Mouse (Mus musculus) layer of hippocampus, adult 8-10 months (tissue): Measurements from ENCODE around the gene Agmat. TPM values are rescaled to one million over a fixed set of nuclear protein-coding genes. Genes with fewer than 3 reads are reported as not detected.
"Not testable (repeated sequence)": the region's sequence is repeated elsewhere in the genome, so short reads cannot be mapped to it uniquely, and the experiment has no call there.

ENCODE experiments used
- DNase-seq, 2 experiments: peaks; one replicate each; pipeline ENCODE4 v3.0.0; 2022; ENCODE audit warnings: low spot score in 2 of 2
- total RNA-seq, 4 experiments: library from RNA; stranded (reverse); gene quantifications; 2 replicates each; pipeline ENCODE4 v1.2.4; 2022

The Agmat gene
- total RNA-seq, 4 experiments from 2014 or later, result not detected

GRCm38 (mm10) chr4:141773019-141773418 lies 26.5 kb downstream of the Agmat start:
- not testable (repeated sequence) for DNase-seq

DNA sequence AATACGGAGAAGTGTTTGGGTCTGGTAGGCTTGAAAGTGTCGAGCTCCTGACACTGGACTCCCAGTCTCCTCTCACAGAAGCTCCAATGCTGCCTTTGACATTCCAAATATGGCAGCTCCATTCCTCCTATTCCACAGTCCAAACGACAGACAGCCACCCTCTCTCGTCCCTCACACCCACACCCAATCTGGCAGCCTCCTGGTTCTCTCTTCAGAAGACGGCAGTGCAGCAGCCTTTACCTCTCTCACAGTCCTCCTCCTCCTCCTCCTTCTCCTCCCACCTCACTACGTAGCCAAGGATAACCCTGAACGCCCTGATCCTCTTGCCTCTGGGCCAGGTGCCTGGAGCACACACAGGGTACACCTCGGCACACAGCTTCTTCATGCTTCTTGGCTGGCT lies 33.4 kb downstream of the Agmat start:
- DNase-seq, result peak; percentile 70 to 78

- no peak for DNase-seq
These were observed 34.9 kb downstream of the Agmat start for GRCm38 (mm10) chr4:141781201-141781985.

DNA sequence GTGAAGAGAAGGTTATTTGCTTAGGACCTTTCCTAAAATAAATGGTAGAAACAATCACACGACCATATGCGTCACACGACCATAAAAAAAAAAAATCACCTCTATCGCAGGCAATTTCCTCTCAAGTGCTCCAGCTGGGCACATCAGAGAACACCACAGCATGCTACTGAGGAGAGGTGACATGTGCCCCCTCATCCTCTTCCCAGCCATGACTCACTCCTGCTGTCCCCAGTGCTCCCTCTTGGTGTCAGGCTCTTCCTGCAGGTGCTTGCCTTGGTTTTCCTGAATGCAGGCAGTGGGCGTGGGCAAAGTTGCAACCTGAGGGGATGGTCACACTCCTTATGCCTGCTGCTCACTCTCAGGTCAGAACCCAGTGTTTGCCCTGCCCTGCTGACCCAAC lies 38.4 kb downstream of the Agmat start:
- DNase-seq, result no peak

DNA sequence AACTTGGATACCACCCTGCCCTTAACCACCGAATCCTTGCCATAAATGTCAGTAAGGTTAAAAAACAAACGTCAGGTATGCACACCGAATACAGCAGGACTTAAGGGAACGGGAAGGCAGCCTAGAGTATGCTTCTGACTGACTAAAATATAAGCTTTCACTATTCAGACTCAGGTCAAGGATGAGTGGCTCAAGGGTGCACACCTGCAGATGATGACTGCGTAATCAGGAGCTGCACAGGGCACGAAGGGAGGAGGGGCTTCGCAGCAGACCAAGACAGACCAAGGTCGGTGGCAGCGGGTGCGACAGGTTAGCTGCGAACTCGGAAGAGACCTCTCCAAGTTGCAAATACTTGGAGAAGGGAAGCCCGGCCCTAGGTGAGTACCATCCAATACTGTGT lies 39.7 kb downstream of the Agmat start:
- DNase-seq, result no peak

DNA sequence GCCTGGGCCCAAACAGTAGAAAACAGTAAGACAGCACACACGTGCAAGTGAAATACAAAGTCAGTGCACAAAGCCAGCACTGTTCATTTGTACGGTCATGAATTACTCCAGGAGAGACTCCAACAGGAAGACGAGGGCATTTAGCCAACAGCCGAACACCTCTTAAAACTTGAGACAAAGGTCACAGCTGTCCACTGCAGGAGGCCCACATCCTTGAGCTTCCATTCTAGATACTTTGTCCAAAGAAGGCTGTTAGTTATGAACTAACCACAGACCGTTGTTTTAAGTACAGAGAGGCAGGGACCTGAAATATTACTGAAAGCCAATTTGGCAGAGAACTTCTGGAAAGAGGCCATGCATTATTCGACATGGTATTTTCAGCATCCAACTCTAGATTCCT lies 40.6 kb downstream of the Agmat start:
- no peak for DNase-seq

DNA sequence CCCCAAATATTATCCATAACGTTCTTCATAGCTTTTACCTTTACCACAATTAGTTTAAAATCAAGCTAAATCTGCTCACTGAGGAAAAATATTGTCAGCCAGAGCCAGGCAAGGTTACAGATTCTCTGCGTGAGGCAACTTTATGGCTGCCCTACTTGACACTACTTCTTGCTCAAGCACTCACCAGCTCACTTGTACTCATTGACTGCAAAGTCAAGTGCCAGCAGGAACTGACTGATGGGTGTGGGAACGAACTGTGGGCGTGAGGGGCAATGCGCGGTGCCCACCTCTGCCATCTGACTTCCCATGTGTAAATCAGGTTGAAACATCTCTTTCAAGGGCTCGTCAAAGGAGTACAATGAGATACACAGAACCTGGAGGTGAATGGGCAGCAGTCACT lies 41.0 kb downstream of the Agmat start:
- DNase-seq, result no peak

DNA sequence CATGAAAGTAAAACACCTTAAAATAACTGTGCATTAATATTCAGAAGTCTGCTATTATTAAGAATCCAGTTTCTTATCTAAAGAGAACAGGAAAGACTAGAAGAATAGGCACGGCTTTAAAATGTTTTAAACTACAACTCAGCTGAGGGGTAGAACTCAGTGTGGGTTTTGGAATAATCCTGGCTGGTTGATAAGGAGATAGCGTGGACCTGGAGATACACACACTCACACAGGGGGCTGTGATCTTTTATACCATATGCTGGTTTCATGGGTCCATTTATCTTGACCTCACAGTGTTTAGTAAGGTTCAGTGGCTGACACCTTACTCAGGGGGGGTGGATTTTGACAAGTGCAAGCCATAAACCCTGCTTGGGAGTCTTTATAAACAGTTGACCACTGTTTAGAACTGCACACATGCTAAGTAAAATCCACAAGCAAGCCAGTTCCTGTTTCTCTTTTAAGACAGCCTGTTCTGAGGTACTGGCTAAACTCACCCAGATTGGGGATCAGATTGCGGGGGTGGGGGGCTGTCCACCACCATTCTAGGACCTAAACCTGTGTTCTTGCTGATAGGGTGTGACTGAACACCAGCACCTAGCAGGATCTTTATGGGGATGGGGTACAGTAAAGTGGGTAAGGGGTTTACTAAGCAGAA lies 43.2 kb downstream of the Agmat start:
- DNase-seq, result no peak

- peak; percentile 98 to 99 for DNase-seq
These were observed 44.1 kb downstream of the Agmat start, which contains the start of gene Dnajc16 for GRCm38 (mm10) chr4:141790524-141790990. TSS of gene Dnajc16 (minus strand) at chr4:141790931.

DNA sequence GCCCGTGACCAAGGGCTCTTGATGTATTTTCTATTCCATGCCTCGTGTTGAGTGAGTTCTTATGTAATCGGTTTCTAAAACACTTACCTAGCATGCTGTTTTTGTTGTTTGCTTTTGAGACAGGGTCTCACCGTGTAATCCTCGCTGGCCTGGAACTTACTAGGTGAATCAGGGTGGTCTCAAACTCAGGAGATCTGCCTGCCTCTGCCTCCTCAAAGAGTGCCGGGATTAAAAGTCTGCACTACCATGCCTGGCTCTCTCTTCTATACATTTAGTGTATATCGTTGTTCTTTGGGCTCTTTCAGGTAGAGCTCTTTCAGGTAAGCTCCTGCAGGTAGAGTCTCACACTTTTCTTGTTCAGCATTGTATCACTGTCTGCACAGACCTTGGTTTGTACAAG lies 45.0 kb downstream of the Agmat start:
- no peak for DNase-seq

DNA sequence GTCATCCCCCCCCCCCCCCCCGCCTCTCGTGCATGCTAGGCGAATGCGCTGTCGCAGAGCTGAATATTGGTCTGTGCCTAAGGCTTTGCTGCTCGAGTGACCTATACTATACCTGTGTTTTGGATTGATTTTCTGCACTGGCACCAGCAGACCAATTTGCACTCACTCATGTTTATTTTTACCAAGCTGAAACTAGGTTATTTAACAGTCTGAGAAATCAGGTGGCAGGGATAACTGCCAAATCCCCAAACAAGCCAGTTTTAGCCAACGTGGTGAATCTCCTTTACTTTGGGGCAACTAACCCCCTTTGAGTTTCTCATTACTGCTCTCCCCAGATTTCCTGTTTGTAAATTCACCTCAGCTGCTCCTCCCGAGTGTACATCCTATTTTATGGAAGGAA lies 45.5 kb downstream of the Agmat start:
- DNase-seq, result no peak

DNA sequence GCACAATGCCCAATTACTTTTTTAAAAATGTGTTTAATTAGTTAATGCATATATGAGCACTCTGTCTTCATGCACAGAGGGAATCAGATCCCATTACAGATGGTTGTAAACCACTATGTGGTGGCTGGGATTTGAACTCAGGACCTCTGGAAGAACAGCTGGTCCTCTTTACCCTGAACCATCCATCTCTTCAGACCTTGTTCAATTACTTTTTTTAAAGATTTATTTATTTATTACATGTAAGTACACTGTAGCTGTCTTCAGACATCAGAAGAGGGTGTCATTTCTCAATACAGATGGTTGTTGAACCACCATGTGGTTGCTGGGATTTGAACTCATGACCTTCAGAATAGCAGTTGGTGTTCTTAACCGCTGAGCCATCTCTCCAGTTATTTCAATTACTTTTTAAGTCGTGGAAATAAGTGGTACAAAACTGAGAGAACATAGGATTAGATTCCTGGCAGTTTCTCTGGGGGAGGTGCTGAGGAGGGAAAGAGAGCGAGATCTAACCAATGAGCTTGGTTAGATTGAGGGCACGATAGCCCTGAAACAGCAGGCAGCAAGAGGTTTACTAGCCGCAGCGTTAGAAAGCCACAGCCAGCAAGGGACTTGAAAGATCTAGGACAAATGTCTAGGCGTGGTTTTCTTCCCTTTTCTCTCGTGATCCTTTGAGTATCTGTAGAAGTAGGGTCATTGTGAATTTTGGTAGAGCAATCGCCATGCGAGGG lies 46.2 kb downstream of the Agmat start:
- DNase-seq, result no peak

DNA sequence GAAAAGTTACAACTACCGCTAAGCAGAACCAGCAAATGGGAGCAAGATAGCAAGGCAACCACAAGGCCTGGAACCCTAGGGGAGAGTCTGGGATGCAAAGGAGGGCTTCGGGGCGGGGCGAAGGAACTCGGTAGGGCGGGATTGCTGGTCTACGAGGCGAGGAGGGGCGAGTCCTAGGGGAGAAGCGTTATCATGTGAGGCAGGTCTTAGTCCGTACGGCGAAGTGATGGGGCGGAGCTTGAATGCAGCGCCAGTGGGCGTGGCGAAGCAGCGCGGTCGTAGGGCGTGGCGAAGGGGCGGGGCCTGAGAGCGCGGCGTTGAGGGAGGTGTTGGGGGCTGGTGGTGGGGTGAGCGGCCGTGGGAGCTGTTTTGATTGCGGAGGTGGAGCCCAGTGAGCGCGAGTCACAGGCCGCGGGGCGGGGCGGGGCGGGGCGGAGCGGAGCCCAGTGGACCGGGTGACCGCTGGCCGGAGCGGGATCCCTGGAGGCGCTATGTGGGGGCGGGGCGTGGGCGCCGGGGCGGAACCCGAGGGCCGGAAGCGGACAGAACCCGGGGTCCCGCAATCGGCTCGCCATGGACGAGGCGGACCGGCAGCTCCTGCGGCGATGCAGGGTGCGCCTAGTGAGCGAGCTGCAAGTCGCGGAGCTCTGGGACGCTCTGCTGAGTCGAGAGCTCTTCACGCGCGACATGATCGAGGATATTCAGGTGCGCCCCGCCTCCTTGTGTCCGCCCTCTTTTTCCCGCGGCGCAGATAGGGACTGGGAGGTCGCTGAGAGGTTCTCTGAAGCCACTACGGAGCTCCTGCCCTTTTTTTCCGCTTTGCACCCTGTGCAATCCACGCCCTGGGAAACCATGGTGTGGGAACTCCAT lies 47.0 kb downstream of the Agmat start, which contains the start of gene Casp9:
Gene Casp9 (plus strand): TSS at position 331 of the 870 bp plus-strand sequence.
- peak; percentile 94 to 95 for DNase-seq

- DNase-seq, result no peak
These were observed 47.7 kb downstream of the Agmat start for GRCm38 (mm10) chr4:141794152-141794535.

- no peak for DNase-seq
These were observed 49.9 kb downstream of the Agmat start for GRCm38 (mm10) chr4:141796356-141796755.

GRCm38 (mm10) chr4:141796954-141797353 lies 50.5 kb downstream of the Agmat start:
- DNase-seq, result no peak

DNA sequence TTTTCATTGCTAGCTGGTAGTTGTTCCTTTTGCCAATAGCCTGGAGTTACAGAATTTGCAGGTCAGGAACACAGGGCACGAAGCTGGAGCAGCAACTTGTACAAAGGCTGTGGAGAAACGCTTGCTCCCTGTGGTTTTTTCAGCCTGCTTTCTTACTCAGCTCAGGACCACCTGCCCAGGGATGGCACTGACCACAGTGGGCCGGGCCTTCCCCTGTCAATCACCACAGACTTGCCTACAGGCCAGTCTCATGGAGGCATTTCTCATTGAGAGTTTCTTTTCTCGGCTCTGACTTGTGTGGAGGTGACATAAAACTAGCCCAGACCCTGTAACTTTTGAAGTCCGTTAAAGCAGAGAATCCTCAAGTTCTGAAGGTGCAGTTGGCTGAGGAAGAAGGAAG lies 51.1 kb downstream of the Agmat start:
- no peak for DNase-seq

DNA sequence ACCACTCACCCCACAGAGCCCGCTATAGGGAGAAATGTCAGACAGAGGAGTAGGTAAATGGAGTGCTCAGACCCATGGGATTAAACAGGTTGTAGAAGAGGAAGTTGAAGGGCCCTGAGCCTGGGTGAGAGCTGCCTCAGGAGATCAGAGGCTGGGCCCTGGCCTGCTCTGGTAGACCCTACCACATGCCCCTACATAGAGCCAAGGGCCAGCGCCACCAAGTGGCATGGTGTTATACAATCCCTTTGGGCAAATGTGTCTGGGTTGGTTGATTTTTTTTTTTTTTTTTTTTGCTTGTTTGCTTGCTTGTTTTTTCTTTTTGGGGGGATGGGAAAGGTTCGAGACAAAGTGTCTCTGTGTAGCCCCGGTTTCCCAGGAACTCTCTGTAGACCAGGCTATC lies 57.6 kb downstream of the Agmat start:
- no peak for DNase-seq

- DNase-seq, result no peak
These were observed 59.4 kb downstream of the Agmat start for GRCm38 (mm10) chr4:141805886-141806285.
